Mouse (Mus musculus): ENCODE results near the gene Bmi1. TPM values are rescaled to one million over a fixed set of nuclear protein-coding genes. Genes with fewer than 3 reads are reported as not detected.

Gene Bmi1
- total and polyA plus RNA-seq, 3 experiments, result 66.5 to 68.1 TPM; not detected in 1

DNA sequence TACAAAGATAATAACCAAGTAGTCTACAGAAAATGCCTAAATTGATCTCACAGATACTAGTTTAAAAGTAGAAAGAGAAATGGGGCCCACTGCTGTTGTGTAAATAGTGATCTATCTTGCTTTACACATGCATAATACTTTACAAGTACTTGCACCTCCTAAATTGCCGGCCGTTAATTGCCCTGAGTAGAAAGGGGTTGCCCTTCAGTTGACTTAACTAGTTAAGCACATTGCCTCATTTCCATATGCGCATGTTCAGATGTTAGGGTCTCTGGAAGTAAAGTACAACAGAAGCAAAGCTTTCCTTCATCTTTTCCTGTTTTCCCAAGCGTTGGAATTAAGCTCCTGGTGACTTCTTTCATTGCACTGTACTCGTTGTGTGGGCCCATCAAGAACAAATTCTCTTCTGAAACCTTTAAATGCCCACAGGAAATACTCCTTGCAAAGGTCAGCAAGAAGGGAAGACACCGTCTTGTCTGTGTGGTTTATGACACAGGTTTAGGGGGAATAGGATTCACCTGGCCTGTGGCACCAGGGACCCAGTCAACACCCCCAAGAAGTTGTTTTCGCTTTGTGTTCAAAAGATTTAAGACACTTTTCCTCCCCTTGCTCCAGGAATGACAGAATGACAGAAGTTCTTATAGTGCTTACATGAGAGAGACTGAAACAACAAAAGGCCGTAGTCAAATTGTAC lies 10.2 kb downstream of the Bmi1 start (continued):
- TF ChIP-seq MAZ (IDR thresholded peaks at IDR 0.05; ENCODE audit: low read depth, low read length), result no peak

DNA sequence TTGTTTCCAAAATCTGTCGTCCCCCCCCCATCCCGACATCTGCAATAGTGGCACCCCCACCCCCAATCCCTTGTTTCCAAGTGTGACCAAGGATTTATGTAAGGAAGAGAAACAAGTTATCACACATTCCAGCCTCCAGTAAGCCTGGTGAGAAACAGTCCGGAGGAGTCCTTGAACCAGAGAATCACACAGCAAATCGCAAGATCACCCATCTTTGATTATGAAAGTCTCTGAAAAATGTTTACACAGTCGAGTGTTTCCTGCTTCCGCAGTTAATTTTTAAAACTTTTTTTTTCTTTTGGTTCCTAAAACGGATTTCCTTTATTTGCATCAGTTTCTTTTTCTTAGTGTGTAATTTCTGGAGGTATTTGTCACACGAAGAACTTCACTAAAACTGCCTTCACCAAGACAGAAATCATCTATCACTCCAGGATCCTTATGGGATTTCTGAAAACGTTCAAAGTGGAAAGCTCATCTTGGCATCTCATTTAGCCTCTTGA lies 10.9 kb downstream of the Bmi1 start:
- TF ChIP-seq NRF1 (IDR thresholded peaks at IDR 0.05; ENCODE audit: insufficient read depth, low read depth, low read length, poor library complexity, severe bottlenecking) (no peak), ZMIZ1 (IDR thresholded peaks at IDR 0.05; ENCODE audit: low read depth, low read length) (no peak), POLR2AphosphoS5 (IDR thresholded peaks at IDR 0.05; ENCODE audit: borderline replicate concordance, low read depth, low read length) (no peak), MAFK (IDR thresholded peaks at IDR 0.05; ENCODE audit: borderline replicate concordance, low read depth, low read length) (no peak), TBP (IDR thresholded peaks at IDR 0.05; ENCODE audit: low read depth, low read length) (no peak), MYC (IDR thresholded peaks at IDR 0.05; ENCODE audit: low read depth, low read length) (no peak), E2F4 (IDR thresholded peaks at IDR 0.05; ENCODE audit: borderline replicate concordance, low read depth, low read length) (no peak)
- Histone ChIP-seq H3K79me2 (ENCODE audit: control insufficient read depth, insufficient read depth, low read length, poor library complexity) (no peaks in the 10 kb centered on the region), H3K4me3 (ENCODE audit: control insufficient read depth in 1 of 2, insufficient read depth in 1 of 2, low read depth in 2 of 2, low read length in 2 of 2) (no peak overlapping the region), H3K27me3 (ENCODE audit: control insufficient read depth in 1 of 2, insufficient read depth in 2 of 2, low read length in 2 of 2) (peaks cover 1 to 5% of the 10 kb centered on the region in 2 experiments; a peak in 3 of 4 replicates), H3K27ac (ENCODE audit: control insufficient read depth, low read depth, low read length) (no peak overlapping the region), H3K36me3 (ENCODE audit: control insufficient read depth in 1 of 2, insufficient read depth in 2 of 2, low read length in 2 of 2) (peaks cover 0 to 4% of the 10 kb centered on the region in 2 experiments; a peak in 2 of 4 replicates), H3K4me1 (ENCODE audit: control insufficient read depth in 1 of 2, insufficient read depth in 2 of 2, low read length in 2 of 2) (no peaks in the 10 kb centered on the region), H3K9ac (ENCODE audit: control insufficient read depth, low read depth, low read length, poor library complexity, severe bottlenecking) (no peak overlapping the region), H3K9me3 (replicated peaks; ENCODE audit: insufficient read depth, low read length) (no peaks in the 10 kb centered on the region)
- DNase-seq (ENCODE audit: low read depth, low spot score), result no peak

DNA sequence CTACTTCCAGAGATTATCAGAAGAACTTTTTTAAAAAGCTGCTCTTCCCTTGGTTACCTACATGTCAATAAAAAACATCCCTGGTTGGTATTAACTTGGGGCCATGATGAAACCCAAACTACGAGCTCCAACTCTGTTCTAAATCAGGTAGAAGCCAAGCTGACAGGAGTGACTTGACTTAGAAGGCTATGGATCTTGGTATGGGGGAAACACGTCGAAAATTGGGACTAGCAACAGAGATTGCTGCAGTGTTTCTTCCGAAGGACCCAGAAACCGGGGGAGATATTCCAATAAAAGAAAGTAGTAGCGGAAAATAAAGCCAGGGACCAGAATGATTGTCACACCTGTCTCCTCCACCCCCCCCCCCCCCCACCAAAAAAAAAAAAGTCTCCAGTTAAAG lies 11.5 kb downstream of the Bmi1 start:
- no peak for DNase-seq (ENCODE audit: low read depth, low spot score)
- no peak overlapping the region for H3K4me3 ChIP-seq (ENCODE audit: control insufficient read depth in 1 of 2, insufficient read depth in 1 of 2, low read depth in 2 of 2, low read length in 2 of 2)
- H3K27me3 ChIP-seq (ENCODE audit: control insufficient read depth in 1 of 2, insufficient read depth in 2 of 2, low read length in 2 of 2), result peaks cover 1 to 5% of the 10 kb centered on the region in 2 experiments; a peak in 3 of 4 replicates

DNA sequence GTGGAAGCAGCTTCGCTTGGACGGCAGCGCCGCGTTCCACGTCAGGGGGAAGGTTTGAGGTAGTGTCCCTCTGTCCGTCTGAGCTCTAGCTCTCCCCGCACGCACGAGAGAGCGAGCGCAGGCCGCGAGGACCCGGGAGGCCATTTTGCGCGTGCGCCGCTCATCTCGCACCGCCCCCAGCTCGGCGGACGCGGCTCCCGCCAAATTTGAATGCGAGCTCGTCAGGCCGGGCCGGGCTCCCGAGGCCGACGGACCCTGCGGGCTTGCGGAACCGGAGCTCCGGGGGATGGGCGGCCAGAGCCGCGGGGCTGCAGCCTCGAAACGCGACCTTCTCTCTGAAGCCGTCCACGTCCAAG lies 11.9 kb downstream of the Bmi1 start:
- Histone ChIP-seq H3K4me1 (ENCODE audit: control insufficient read depth in 1 of 2, insufficient read depth in 2 of 2, low read length in 2 of 2) (no peaks in the 10 kb centered on the region), H3K9ac (ENCODE audit: control insufficient read depth, low read depth, low read length, poor library complexity, severe bottlenecking) (no peak overlapping the region), H3K9me3 (replicated peaks; ENCODE audit: insufficient read depth, low read length) (no peaks in the 10 kb centered on the region), H3K4me3 (ENCODE audit: control insufficient read depth in 1 of 2, insufficient read depth in 1 of 2, low read depth in 2 of 2, low read length in 2 of 2) (no peak overlapping the region), H3K36me3 (ENCODE audit: control insufficient read depth in 1 of 2, insufficient read depth in 2 of 2, low read length in 2 of 2) (peaks cover 0 to 2% of the 10 kb centered on the region in 2 experiments; a peak in 2 of 4 replicates), H3K27ac (ENCODE audit: control insufficient read depth, low read depth, low read length) (no peak overlapping the region), H3K27me3 (ENCODE audit: control insufficient read depth in 1 of 2, insufficient read depth in 2 of 2, low read length in 2 of 2) (peaks cover 1 to 5% of the 10 kb centered on the region in 2 experiments; a peak in 3 of 4 replicates), H3K79me2 (ENCODE audit: control insufficient read depth, insufficient read depth, low read length, poor library complexity) (no peaks in the 10 kb centered on the region)
- TF ChIP-seq ZC3H11A (IDR thresholded peaks at IDR 0.05; ENCODE audit: low read depth, low read length) (no peak), POLR2AphosphoS5 (IDR thresholded peaks at IDR 0.05; ENCODE audit: borderline replicate concordance, low read depth, low read length) (no peak), ZNF384 (IDR thresholded peaks at IDR 0.05; ENCODE audit: low read depth, low read length) (no peak), ZKSCAN1 (IDR thresholded peaks at IDR 0.05; ENCODE audit: low read depth, low read length) (no peak), MXI1 (IDR thresholded peaks at IDR 0.05; ENCODE audit: low read depth, low read length) (no peak), NELFE (IDR thresholded peaks at IDR 0.05; ENCODE audit: low read depth, low read length) (no peak), POLR2AphosphoS2 (IDR thresholded peaks at IDR 0.05; ENCODE audit: low read length) (no peak), TCF12 (IDR thresholded peaks at IDR 0.05; ENCODE audit: low read depth, low read length) (no peak), EP300 (IDR thresholded peaks at IDR 0.05; ENCODE audit: low read depth in 1 of 2, low read length in 2 of 2) (no peak), POLR2A (IDR thresholded peaks at IDR 0.05; ENCODE audit: control insufficient read depth in 1 of 2, insufficient read depth in 1 of 2, low read depth in 1 of 2, low read length in 2 of 2, poor library complexity in 1 of 2) (no peak), HCFC1 (IDR thresholded peaks at IDR 0.05; ENCODE audit: low read depth, low read length) (no peak), MEF2A (IDR thresholded peaks at IDR 0.05; ENCODE audit: extremely low read depth, insufficient replicate concordance, low read depth, low read length, poor library complexity, severe bottlenecking) (no peak), E2F4 (IDR thresholded peaks at IDR 0.05; ENCODE audit: borderline replicate concordance, low read depth, low read length) (no peak)
- DNase-seq (ENCODE audit: low read depth, low spot score), result no peak

More for the DNA sequence above, 11.5 kb downstream of the Bmi1 start:
- Histone ChIP-seq H3K9me3 (replicated peaks; ENCODE audit: insufficient read depth, low read length) (no peaks in the 10 kb centered on the region), H3K27ac (ENCODE audit: control insufficient read depth, low read depth, low read length) (no peak overlapping the region), H3K79me2 (ENCODE audit: control insufficient read depth, insufficient read depth, low read length, poor library complexity) (no peaks in the 10 kb centered on the region), H3K9ac (ENCODE audit: control insufficient read depth, low read depth, low read length, poor library complexity, severe bottlenecking) (no peak overlapping the region), H3K36me3 (ENCODE audit: control insufficient read depth in 1 of 2, insufficient read depth in 2 of 2, low read length in 2 of 2) (peaks cover 0 to 2% of the 10 kb centered on the region in 2 experiments; a peak in 3 of 4 replicates), H3K4me1 (ENCODE audit: control insufficient read depth in 1 of 2, insufficient read depth in 2 of 2, low read length in 2 of 2) (no peaks in the 10 kb centered on the region)
- TF ChIP-seq CHD1 (IDR thresholded peaks at IDR 0.05; ENCODE audit: low read depth, low read length), result no peak
- TF ChIP-seq POLR2AphosphoS2 (IDR thresholded peaks at IDR 0.05; ENCODE audit: low read length), result no peak
- TF ChIP-seq MYC (IDR thresholded peaks at IDR 0.05; ENCODE audit: low read depth, low read length), result no peak
- TF ChIP-seq TBP (IDR thresholded peaks at IDR 0.05; ENCODE audit: low read depth, low read length), result no peak
- TF ChIP-seq JUND (IDR thresholded peaks at IDR 0.05; ENCODE audit: low read depth, low read length), result no peak
- TF ChIP-seq UBTF (IDR thresholded peaks at IDR 0.05; ENCODE audit: borderline replicate concordance, insufficient read depth, low read depth, low read length), result no peak
